Mouse (Mus musculus): ENCODE data around the gene Afap1. TPM values are rescaled to one million over a fixed set of nuclear protein-coding genes. Genes with fewer than 3 reads are reported as not detected.

Afap1 gene
- polyA plus RNA-seq, 1 experiment from 2014 or later, result 18.4 TPM

DNA sequence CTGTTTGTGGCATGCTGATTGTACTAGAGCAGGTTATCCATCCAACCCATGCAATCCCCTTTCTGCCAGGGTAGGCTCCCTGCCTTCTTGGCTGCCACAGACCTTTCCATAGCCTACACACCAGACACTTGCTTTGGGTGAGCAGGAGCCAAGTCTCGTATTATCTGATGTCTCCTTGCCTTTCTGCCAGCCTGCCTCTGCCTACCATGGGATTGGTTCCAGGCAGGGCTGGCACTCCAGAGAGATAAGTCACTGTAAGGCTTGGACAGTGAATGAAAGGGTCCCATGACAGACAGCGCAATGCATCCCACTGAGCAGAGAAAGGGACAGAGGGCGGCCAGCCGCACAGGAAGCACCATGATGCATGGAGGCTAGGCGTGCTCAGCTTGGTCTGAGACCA is 146.5 kb downstream of the Afap1 start:
- no peak overlapping the region for H3K27ac ChIP-seq
- no peaks in the 10 kb centered on the region for H3K27me3 ChIP-seq (replicated peaks)
- H3K4me2 ChIP-seq (replicated peaks), result no peak overlapping the region
- H3K4me1 ChIP-seq (replicated peaks), result peaks cover 15% of the 10 kb centered on the region
- no peak overlapping the region for H3K4me3 ChIP-seq (replicated peaks)
- ATAC-seq, result no peak
- H3K36me3 ChIP-seq, result no peaks in the 10 kb centered on the region
- 88% methylated on average over 5 of the region's 5 CpGs for WGBS
- no peak overlapping the region for H3K9ac ChIP-seq
- H3K9me3 ChIP-seq, result no peaks in the 10 kb centered on the region

DNA sequence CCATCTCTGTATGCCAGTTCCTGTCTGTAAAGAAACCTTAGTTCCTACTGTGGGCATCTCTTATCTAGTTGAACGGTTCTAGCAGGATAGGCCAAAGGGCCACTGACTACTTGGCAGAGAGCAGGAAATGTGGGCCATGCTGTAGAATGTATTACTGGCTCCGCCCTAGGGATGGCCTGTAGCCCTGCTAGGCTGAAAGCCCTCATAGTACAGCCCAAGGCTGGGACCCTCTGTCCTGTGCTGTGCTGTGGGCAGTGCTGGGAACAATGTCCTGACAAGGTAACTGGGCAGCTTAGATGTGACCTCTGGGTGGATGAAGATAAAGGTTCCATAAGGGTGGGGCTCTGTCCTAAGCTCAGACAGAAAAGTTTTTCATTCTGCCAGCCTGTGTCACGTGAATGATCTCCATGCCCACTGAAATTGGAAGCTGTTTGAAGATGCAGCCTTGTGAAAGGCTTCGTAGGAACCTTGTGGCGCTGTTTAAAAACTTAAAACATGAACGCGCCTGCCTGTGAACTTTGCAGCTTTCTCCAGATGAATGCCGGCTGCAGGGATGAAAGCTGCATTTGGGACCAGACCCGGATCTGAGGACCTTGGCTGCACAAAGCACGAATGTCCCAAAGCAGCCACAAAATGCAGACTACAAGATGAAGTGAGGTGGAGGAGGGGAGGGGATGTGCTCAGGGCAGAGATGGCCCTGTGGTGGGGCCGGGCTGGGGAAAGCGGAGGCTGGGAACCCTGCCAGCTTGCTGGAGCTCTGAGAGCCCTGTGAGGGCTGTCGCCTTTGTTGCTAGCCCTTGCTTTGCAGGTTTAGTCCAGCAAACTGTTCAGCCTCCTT is 147.5 kb downstream of the Afap1 start:
- no peaks in the 10 kb centered on the region for H3K36me3 ChIP-seq
- no peak overlapping the region for H3K4me2 ChIP-seq (replicated peaks)
- 49% methylated on average over 13 of the region's 13 CpGs for WGBS
- peak; percentile 84 for ATAC-seq
- peak overlapping the region; percentile 19; the same call in 1 of the 2 replicates for H3K27ac ChIP-seq
- no peak overlapping the region for H3K4me3 ChIP-seq (replicated peaks)
- H3K27me3 ChIP-seq (replicated peaks), result no peaks in the 10 kb centered on the region
- H3K9ac ChIP-seq, result no peak overlapping the region
- no peaks in the 10 kb centered on the region for H3K9me3 ChIP-seq
- H3K4me1 ChIP-seq (replicated peaks), result peaks cover 15% of the 10 kb centered on the region

DNA sequence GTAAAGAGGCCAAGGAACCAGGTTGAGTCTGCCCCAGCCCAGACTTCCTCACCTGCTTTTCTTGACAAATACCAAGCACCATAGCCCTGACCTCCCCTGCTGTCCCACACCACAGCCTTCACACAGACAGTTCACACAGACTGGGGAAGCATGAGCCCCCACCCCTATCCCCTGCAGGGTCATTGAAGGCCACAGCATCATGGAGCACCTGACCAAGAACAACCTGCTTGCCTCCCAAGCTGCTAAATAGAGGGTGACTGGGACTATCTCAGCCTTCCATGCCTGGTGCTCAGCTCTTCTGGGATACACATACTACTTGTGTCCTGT is 148.1 kb downstream of the Afap1 start:
- Histone ChIP-seq H3K9me3 (no peaks in the 10 kb centered on the region), H3K27me3 (replicated peaks) (no peaks in the 10 kb centered on the region), H3K27ac (peak overlapping the region; percentile 19; the same call in 1 of the 2 replicates), H3K36me3 (no peaks in the 10 kb centered on the region), H3K4me3 (replicated peaks) (no peak overlapping the region), H3K4me1 (replicated peaks) (peaks cover 15% of the 10 kb centered on the region), H3K9ac (no peak overlapping the region), H3K4me2 (replicated peaks) (no peak overlapping the region)
- ATAC-seq, result peak; percentile 23

- Histone ChIP-seq H3K9me3 (no peaks in the 10 kb centered on the region), H3K27me3 (replicated peaks) (no peaks in the 10 kb centered on the region), H3K4me1 (replicated peaks) (peaks cover 15% of the 10 kb centered on the region), H3K4me3 (replicated peaks) (no peak overlapping the region), H3K4me2 (replicated peaks) (no peak overlapping the region), H3K27ac (no peak overlapping the region), H3K9ac (no peak overlapping the region), H3K36me3 (no peaks in the 10 kb centered on the region)
- 89% methylated on average over 6 of the region's 6 CpGs for WGBS
- no peak for ATAC-seq
These were observed 148.6 kb downstream of the Afap1 start for GRCm38 (mm10) chr5:36041756-36042155.

DNA sequence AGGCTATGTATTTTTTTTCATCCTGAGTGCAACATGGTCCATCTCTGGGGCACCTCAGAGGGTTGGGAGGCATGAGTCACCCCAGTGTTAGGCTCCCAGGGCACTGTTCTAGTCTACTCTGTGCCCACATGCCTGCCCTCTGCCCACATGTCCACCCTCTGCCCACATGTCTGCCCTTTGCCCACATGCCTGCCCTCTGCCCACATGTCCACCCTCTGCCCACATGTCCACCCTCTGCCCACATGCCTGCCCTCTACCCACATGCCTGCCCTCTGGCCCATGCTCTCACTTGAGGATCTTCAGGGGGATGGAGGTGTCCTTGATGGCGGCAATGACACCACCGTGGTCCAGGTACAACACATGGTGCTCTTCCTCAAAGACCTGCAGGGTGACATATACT is 150.0 kb downstream of the Afap1 start:
- peaks cover 15% of the 10 kb centered on the region for H3K4me1 ChIP-seq (replicated peaks)
- ATAC-seq, result no peak
- WGBS, result 95% methylated on average over 2 of the region's 2 CpGs
- H3K4me3 ChIP-seq (replicated peaks), result no peak overlapping the region
- no peaks in the 10 kb centered on the region for H3K27me3 ChIP-seq (replicated peaks)
- H3K27ac ChIP-seq, result no peak overlapping the region
- H3K9me3 ChIP-seq, result no peaks in the 10 kb centered on the region
- H3K36me3 ChIP-seq, result no peaks in the 10 kb centered on the region
- no peak overlapping the region for H3K4me2 ChIP-seq (replicated peaks)
- no peak overlapping the region for H3K9ac ChIP-seq

Other genes with a start within 250 kb of the Afap1 start
- gene Htra3, start 213.5 kb upstream of the Afap1 start, polyA plus RNA-seq (2015; fragmentation: Nextera tagmentation; extraction: Ambion mirVana), result 47.2 and 48.2 TPM in 2 replicates
- 16.0 and 17.8 TPM in 2 replicates for gene Sh3tc1, start 153.3 kb upstream of the Afap1 start, polyA plus RNA-seq (2015; fragmentation: Nextera tagmentation; extraction: Ambion mirVana)
- gene Ablim2, start 135.4 kb upstream of the Afap1 start, polyA plus RNA-seq (2015; fragmentation: Nextera tagmentation; extraction: Ambion mirVana), result 3.7 and 4.1 TPM in 2 replicates

Data from intestine, embryonic 15.5 days (tissue).